Mouse (Mus musculus) urinary bladder, postnatal 10 days (tissue): ENCODE measurements around the gene Sf3a2.
"Not testable (repeated sequence)": the region's sequence is repeated elsewhere in the genome, so short reads cannot be mapped to it uniquely, and the experiment has no call there.

ENCODE experiments used
- DNase-seq: peaks from one replicate; pipeline ENCODE4 v3.0.0; 2022; ENCODE audit warnings: low spot score

The Sf3a2 gene

DNA sequence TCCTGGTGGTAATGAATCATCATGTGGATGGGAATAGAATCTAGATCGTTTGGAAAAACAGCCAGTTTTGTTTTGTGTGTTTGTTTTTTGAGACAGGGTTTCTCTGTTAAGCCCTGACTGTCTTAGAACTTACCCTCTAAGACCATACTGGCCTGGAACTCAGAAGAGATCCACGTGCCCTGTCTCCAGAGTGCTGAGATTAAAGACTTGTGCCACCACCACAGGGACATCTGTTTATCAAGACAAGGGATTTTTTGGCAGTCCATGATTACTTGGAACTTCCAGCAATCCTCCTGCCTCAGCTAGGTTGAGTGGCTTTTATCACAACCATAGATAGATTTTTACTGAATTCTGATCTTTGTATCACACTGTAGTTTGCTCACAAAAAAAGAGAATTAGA is 26.8 kb downstream of the Sf3a2 start:
- DNase-seq, result no peak

DNA sequence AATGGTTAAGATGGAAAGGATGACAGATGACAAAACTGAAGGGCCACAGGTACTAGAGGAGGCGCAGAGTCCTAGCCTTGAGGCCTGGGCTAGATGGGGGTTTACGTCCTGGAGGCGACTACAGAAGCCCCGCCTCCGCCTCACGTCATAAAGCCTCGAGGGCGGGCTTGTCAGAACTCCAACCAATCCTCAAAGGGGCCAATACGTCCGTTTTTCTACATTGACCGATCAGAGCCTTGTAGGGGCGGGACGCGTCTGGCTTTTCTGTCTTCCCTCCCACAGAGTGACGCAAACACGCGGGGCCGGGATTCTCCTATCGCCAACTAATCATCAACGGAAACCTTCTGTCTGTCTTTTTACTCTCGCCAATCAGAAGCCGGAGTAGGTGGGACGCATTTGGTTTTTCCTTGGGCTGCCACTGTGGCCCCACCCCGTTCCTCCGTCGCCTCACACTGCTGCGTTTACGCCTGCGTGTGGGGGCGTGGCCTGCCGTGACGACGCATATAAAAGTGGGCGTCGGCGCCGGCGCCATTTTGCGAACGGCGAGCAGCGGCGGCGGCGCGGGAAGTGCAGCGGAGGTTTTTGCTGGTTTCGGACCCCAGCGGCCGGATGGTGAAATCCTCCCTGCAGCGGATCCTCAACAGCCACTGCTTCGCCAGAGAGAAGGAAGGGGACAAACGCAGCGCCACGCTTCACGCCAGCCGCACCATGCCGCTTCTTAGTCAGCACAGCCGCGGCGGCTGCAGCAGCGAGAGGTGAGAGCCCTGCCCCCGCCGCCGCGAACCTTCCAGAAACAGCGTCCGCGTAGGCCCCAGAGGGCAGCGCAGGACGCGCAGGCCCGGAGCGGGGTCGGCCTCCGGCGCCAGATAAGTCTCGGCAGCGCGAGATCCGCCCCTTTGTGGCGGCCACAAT is 28.4 kb downstream of the Sf3a2 start, which contains the start of gene Oaz1:
Oaz1 (plus strand) TSS at position 506 of the 912 bp plus-strand sequence.
- DNase-seq, result peak; percentile 85

DNA sequence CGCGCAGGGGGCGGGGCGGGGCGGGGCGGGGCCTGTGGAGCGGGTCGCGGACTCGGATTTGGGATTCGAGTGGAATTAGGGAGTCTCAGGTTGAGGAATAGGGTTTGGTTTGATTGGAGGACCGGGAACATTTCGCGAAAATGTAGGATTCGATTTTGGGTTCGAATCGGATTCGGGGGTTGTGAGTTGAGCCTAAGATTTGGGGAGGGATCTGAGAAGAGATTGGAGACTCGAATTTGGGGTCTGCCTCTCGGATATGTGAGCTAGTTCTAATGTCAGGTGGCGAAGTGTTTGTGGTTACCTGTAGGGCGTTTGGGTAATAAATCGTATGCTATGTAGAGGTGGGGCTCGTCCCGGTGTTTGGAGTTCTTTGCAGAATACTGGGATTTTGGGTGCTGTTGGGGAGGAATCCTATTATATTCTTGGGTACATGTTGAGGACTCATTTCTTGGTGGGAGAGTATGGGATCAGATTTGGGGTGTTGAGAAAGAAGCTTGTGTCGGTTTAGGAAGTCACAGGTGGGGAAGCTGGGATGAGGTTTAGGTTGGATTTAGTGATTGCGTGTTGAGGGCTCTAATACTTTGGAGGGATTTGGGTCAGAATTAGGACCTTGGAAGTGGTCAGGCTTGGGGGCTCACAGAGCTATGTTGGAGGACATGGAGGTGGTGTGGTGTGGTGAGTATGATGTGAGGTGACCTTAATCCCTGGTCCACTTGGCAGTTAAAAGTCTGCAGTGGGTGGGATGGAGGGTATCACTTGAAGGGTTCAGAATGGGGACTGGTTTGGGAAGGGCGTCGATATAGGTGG is 29.3 kb downstream of the Sf3a2 start:
- DNase-seq, result no peak

DNA sequence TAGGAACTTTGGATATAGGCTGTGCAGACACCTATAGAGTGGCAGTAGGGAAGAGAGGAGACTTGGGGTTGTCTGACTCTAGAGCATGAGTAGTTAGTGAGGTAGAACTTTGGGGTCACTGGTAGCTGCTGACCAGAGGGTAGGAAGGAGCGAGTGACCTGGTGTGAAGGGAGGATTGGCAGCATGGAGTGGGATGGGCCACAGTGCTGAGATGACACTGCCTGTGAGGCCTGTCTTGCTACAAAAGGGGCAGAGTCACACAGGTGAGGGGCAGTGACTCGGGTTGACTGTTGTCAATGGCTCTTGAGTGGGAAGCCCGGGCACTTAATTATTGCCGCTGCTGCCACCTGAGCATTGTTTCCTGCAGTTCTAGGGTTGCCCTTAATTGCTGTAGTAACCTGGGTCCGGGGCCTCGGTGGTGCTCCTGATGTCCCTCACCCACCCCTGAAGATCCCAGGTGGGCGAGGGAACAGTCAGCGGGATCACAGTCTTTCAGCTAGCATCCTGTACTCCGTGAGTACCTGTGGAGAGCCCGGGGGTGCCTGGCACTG is 29.9 kb downstream of the Sf3a2 start:
- no peak for DNase-seq

DNA sequence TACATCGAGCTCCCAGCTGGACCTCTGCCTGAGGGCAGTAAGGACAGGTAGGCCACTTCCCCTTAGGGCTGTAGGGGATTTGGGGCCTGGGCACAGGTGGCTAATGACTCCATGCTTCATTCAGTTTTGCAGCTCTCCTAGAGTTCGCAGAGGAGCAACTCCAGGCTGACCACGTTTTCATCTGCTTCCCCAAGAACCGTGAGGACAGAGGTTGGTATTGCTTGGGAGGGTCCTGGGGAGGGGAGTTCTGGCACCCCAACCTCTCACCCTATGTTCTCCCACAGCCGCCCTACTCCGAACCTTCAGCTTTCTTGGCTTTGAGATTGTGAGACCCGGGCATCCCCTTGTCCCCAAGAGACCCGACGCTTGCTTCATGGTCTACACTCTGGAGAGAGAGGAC is 30.6 kb downstream of the Sf3a2 start:
- DNase-seq, result not testable (repeated sequence)

DNA sequence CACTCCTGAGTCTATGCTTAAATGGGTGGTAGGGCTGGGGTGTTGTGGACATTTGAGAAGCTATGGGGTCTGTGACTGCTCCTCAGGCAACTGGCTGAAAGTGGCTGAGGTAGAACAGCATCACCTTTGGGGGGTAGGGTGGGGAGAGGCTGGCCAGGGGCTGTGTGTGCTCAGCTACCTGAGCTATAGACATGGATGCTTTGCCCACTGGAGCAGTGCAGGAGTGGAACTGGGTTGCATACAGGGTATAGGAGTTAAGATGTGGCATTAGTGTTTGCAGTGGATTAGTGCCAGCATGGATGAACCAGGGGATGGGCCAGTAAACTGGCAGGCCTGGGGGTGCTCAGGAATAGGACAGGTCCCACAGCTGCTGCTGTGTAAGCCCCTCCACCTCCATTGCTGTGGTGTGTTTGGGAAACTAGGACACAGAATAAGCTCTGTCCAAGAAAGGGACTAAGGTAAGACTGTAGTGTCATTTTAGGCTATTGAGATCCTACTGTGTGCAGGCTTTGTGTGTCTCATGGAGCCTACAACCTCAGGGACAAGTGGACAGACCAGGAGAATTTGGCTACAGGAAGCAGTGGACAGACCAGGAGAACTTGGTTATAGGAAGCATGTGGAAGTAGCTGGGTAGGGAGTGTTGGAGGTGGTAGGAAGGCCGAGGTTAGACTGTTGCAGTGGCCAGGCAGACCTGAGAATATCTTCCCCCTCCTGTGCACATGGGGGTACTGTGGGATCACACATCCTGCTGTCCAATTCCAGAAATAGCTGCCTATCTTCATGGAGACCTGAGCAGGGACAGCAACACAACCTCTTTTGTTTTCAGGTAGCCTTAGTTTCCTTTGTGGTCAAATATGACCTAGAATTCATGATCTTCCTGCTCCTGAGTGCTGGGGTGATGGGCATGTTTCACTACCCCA is 31.6 kb downstream of the Sf3a2 start:
- DNase-seq, result no peak

DNA sequence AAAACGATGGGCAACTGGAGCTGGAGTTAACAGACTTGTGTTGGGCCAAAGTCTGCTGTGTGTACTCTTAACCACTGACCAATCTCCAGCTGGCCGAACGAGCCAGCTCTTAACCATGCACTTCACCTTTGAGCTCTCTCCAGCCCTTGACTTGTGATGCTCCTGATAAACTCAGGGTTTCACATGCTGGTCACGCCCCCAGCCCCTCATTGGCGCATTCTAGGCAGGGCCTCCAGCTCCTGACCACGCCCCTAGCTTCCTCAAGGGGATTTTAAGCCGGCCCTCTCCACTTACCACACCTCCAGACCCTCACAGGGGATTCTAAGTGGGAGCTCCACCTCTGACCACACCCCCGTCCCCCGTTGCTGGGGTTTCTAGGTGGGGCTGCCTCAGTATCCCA is 33.1 kb downstream of the Sf3a2 start:
- no peak for DNase-seq

DNA sequence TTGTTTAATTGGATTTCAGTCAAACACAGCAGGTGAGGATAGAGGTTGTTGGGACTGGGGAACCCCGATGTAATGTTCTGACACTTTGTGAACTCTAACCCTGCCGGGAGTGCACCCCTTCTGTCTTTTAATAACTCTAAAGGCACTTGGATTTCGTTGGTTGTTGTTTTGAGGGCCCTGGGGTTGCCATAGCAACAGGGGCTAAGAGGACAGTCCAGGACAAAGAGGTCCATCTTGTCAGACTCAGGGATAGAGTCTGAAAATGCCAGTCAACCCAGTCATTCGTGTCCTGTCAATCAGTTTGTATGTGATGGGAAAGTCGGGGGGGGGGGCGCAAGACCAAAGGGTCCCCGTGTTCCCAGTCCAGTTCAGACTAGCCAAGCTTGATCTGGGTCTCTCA is 34.8 kb downstream of the Sf3a2 start:
- DNase-seq, result no peak

DNA sequence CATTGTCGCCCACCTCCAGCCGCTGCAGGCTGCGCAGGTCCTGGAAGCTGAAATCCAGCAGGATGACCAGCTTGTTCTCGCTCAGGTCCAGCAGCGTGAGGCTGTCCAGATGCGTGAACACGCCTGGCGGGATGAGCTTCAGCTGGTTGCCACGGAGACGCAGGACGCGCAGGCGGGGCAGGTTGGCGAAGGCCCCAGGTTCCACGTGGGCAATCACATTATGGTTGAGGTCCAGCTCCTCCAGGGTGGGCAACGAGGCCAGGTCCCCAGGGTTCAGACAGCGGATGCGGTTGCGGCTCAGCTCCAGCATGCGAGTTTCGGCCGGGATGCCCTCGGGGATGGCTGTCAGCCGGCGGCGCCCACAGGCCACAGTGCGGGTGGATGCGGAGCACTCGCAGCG is 37.6 kb downstream of the Sf3a2 start:
- no peak for DNase-seq

DNA sequence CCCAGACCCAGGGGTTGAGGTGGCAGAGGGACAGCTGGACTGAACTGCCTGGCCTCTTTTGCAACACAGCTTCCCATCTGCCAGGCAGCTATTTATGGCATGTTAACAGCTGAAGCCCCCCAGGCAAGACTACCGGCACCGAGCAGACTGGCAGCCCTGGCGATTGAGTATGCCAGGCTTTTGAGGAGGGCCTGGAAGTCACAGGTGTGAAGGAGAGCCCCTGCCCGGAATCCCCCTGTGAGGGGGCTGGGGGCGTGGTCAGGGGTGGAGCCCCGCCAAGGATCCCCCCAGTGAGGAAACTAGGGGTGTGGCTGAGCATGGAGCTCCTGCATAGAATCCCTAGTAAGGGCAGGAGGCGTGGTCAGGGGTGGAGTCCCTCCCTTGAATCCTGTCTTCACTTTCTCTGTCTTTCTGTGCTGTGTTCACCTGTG is 39.0 kb downstream of the Sf3a2 start:
- DNase-seq, result no peak

DNA sequence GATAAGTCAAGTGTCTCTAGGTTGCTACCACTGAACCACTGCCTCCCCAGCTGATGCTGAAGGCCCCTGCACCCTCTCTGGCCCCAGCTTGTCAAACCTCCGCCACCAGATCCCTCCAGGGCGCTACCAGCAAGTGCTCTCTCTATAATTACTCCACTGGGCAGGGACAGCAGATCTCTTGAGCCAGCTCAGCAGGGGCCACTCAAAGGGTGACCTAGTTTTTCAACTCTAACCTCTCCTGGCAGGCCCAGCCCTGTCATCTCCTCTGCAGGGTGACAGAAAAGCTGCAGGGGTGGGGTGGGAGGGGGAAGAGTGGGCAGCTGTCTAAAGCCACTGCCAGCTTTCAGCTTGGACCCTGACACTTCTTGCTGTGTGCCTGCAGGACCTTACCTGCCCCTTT is 39.8 kb downstream of the Sf3a2 start:
- no peak for DNase-seq

DNA sequence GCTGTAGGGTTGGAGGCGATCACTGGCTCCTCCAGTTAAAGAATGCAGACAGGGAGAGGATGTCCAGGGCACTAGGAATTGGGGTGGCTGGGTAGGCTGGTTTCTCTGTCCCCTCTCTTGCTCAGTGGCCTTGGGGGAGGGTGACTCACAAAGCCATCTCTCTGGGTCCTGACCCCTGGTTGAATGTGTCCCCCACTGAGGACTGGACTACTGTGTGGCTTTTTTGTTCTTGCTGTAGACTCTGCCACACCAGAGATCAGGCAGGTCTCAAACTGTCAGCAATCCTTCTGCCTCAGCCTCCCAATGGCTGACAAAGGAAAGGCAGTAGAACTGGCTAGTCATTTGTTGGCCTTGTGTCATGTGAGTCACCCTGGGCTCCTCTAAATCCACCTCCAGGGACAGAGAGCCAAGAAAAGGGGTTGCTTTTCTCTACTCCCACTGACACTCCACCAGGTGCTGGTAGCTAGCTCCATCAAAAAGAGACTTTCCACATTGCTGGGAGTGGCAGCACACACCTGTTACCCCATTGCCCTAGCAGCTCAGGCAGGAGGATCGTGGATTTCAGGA is 40.4 kb downstream of the Sf3a2 start:
- DNase-seq, result no peak

DNA sequence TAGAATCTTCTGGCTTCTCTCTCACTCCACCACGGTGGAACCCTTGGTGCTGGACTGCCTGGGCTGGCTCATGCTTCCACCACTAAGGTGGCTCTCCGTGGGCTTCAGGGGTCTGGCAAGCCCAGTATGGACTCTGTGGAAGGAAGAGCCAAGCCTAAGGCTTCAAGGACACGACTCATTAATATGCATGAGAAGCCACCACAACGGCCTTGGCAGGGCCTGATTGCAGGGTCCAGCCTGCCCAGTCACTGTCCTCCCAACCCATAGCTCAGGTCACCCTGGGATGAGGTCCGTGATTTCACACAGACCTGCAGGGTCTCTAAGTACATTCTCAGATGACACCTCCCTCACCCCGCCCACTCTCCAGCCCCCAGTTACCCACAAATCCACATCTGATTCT is 41.9 kb downstream of the Sf3a2 start:
- no peak for DNase-seq

DNA sequence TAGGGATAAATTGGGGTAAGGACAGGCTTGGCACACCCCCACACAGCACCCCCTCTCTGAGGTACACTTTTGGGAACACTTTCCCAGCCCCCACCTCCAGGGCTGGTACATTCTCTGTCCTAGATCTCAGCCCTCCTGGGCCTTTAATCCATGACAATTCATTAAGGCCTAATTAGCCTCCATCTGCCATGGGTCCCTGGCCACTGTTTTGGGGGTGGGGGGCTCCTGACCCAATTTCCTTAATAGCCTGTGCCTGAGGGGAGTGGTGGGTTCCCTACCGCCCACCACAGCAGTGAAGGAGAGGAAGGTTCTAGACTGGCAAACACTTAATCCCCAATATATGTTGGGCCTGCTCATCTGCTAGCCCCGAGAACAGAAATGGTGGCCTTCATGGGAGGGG is 43.7 kb downstream of the Sf3a2 start:
- no peak for DNase-seq

DNA sequence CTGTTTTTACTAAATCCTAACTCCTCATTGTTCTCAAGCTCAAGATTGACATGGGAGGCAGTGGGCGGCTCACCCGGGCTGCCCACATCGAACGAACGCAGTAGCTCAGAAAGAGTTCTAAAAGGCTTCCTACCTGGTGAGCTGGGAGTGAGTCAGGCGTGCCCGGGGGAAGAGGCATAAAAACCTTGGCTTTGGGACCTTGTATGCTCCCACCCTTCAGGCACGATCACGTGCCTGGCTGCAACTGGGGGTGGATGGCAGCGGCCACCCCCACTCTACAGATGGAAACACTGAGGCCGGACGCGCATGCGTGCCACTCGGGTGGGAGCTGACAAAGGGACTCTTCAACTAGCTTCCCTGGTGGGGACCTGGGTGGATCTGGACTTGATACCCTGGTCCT is 44.3 kb downstream of the Sf3a2 start:
- no peak for DNase-seq

DNA sequence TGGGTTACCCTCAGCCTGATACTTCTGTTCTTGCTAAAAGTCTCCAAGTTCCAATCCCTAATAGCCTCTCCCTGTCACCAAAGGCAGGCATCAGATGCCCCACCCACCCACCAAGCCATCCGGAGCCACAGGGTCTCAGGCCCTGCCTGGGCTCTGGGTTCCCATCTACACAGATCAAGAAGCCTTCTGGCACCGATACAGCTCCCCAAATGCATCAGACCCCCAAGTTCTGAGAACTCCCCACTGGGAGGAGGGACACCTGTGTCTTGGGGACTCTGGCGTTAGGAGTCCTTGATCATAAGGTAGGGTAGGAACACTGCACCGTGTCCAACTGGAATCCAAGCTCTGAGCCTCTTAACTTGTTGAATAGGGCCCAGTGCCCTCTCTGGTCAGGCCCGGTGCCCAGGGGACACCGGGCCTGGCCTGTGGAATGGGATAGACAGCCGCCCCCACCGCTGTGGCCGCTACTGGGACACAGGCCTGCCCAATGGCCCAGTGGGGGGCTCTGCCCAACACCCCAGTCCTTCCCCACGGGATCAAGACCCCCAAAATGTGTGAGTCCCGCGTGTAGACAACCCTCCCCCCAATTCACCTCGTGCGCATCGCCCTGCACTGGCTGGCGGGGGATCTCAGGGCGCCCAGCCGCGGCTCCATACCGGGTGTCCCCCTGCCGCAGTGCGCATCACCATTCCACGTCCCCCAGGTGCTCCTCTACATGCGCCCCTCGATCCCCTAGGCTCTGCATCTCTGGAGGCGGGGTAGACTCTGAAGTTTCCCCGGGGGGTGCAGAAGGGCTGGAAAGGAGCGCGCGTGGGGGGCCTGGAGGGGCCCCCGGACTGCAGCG is 45.3 kb downstream of the Sf3a2 start:
- no peak for DNase-seq

DNA sequence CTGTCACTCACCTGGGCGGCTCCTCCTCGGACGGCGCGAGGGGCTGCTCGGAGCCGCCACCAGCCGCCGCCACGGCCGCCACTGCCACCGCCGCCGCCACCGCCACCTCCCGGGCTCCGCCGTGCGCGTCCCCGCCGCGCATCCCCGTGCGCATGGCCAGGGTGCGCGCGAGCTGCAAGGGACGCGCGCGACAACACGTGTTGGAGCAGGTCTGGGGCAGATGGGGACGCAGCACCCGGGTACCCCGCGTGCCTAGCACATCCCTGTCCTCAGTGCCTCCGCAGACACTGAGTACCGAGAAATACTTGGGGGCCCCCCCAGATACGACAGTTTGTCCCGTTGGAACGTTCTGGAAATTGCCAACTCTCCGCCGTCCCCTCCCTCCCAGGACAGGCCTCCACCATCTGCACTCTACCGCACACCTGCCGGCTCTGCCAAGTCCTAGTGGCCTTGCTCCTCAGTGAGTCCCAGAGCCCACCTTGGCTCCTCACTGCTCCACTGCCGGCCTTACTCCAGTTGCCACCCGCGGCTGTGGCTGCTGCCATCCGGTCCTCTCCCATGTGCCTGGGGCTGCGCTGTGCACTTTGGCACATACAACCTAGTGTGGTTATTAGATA is 46.0 kb downstream of the Sf3a2 start, which contains the start of gene Lingo3:
Lingo3 (minus strand) TSS at position 109 of the 617 bp plus-strand sequence.
- no peak for DNase-seq

DNA sequence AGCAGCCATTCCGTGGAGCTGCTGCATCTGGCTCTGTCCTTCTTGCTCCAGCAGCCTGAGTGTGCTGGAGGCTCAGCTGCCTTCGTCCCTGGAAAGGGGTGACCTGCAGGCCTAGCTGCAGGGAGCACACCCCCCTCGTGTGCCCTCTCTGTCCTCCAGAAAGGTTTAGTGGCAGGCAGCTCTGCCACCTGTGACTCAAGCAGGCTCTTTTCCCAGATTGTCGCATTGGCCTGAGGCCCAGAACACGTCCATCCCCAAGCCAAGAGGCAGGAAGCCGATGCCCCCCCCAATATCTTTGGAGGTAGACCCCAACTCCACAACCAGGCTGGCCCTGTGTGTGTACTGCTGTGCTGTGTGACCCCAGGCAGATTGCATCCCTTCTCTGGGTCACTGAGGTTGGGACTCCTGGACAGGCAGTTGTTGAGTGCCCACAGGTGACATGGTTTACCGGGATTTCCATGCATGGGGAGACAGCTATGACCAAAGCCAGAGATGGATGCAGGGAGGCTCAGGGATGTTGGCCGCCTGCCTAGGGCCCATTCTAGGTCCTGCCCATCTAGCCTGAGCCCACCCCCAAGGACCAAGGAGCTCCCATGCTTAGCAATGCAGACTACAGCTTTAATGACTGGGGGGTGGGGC is 47.2 kb downstream of the Sf3a2 start:
- no peak for DNase-seq

DNA sequence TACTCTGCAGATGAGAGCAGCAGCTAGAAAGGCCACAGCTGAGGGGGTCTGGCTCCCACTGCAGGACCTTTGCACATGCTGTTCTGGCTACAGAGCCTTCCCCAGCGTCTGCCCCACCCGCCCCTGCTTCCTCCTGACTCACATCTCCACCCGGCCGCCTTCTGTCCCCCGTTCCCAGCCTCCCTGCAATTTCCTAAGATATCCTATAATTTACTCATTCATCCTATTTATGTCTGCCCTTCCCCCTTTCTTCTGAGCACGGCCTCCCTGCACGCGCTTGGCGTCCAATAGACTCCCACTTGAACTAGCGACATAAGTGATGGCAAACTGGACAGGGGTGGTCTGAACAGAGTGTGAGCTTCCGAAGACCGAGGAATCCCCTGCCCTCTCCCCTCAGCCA is 47.7 kb downstream of the Sf3a2 start:
- no peak for DNase-seq
